Mouse (Mus musculus) kidney, embryonic 14.5 days (tissue): ENCODE data around the gene Rap1gds1. TPM values are rescaled to one million over a fixed set of nuclear protein-coding genes. Genes with fewer than 3 reads are reported as not detected.

Source experiments
- ATAC-seq: fragments of 200-750 bp; cut with Nextera tagmentation; 2 replicates; pipeline ENCODE4 v1.8.0; 2017; ENCODE audit warnings: moderate number of reproducible peaks, mild to moderate bottlenecking, moderate TSS enrichment, moderate library complexity; ENCODE audit not compliant: low FRiP score, low TSS enrichment
- H3K27ac ChIP-seq: fragments of 300-500 bp; sonication (generic); 2 replicates; pipeline ENCODE4 v1.5.1; 2014; ENCODE audit warnings: low read depth, mild to moderate bottlenecking, low read length, moderate library complexity, mixed read lengths
- H3K27me3 ChIP-seq: fragments of 300-500 bp; sonication (generic); 2 replicates; pipeline ENCODE4 v1.6.1; 2014; ENCODE audit warnings: mild to moderate bottlenecking, low read length; ENCODE audit not compliant: control insufficient read depth, insufficient read depth
- H3K36me3 ChIP-seq: fragments of 300-500 bp; sonication (generic); 2 replicates; pipeline ENCODE4 v1.6.1; 2014; ENCODE audit warnings: low read length, mixed read lengths; ENCODE audit not compliant: control insufficient read depth, insufficient read depth
- H3K4me1 ChIP-seq: fragments of 300-500 bp; sonication (generic); 2 replicates; pipeline ENCODE4 v1.6.1; 2014; ENCODE audit warnings: low read length, mixed read lengths; ENCODE audit not compliant: control insufficient read depth, insufficient read depth
- H3K4me2 ChIP-seq: fragments of 300-500 bp; sonication (generic); replicated peaks from 2 replicates; pipeline ENCODE4 v1.6.1; 2014; ENCODE audit warnings: low read depth, mild to moderate bottlenecking, low read length
- H3K4me3 ChIP-seq: fragments of 300-500 bp; sonication (generic); 2 replicates; pipeline ENCODE4 v1.5.1; 2014; ENCODE audit warnings: mild to moderate bottlenecking, low read length
- H3K9ac ChIP-seq: fragments of 300-500 bp; sonication (generic); 2 replicates; pipeline ENCODE4 v1.6.1; 2014; ENCODE audit warnings: low read depth, mild to moderate bottlenecking, low read length, moderate library complexity
- H3K9me3 ChIP-seq: fragments of 300-500 bp; sonication (generic); 2 replicates; pipeline ENCODE4 v1.6.1; 2016; ENCODE audit warnings: low read length; ENCODE audit not compliant: control insufficient read depth
- WGBS: fragments of 180-500 bp; shearing (Covaris S2); extraction: QIAGEN DNeasy Blood & Tissue Kit; methylation state at CpG from one replicate; pipeline ENCODE4 v1.1.7; 2014; 5-methylcytosine and 5-hydroxymethylcytosine counted together
- polyA plus RNA-seq: library from polyadenylated mRNA; unstranded; fragments of >200 nt; fragmentation: Nextera tagmentation; extraction: Ambion mirVana; gene quantifications from 2 replicates; pipeline ENCODE4 v1.2.1, GENCODE M21; 2014

The Rap1gds1 gene
- polyA plus RNA-seq, 1 experiment from 2014 or later = 62.3 TPM

GRCm38 (mm10) chr3:138945516-138945915, 129.5 kb downstream of the Rap1gds1 start:
- WGBS = 95% methylated on average over 3 of the region's 3 CpGs
- no peaks in the 10 kb centered on the region for H3K27me3 ChIP-seq
- H3K4me1 ChIP-seq = no peaks in the 10 kb centered on the region
- no peak for ATAC-seq
- H3K4me3 ChIP-seq = no peak overlapping the region
- no peak overlapping the region for H3K9ac ChIP-seq
- peaks cover 22% of the 10 kb centered on the region for H3K36me3 ChIP-seq
- H3K4me2 ChIP-seq = no peak overlapping the region
- no peaks in the 10 kb centered on the region for H3K9me3 ChIP-seq
- H3K27ac ChIP-seq = no peak overlapping the region

- 77% methylated on average over 9 of the region's 9 CpGs for WGBS
- H3K27me3 ChIP-seq = no peaks in the 10 kb centered on the region
- H3K36me3 ChIP-seq = peaks cover 44% of the 10 kb centered on the region
Measured at GRCm38 (mm10) chr3:138941604-138942003, 133.4 kb downstream of the Rap1gds1 start.

GRCm38 (mm10) chr3:138937241-138937640, 137.8 kb downstream of the Rap1gds1 start:
- 95% methylated on average over 10 of the region's 10 CpGs for WGBS
- Histone ChIP-seq H3K36me3 (peaks cover 33% of the 10 kb centered on the region; the same call in 1 of the 2 replicates), H3K9me3 (no peaks in the 10 kb centered on the region)

More at GRCm38 (mm10) chr3:138941604-138942003, 133.4 kb downstream of the Rap1gds1 start:
- Histone ChIP-seq H3K4me1 (no peaks in the 10 kb centered on the region), H3K4me2 (no peak overlapping the region), H3K4me3 (no peak overlapping the region), H3K9ac (no peak overlapping the region), H3K27ac (no peak overlapping the region), H3K9me3 (no peaks in the 10 kb centered on the region)
- no peak for ATAC-seq

GRCm38 (mm10) chr3:138936780-138937179, 138.2 kb downstream of the Rap1gds1 start:
- WGBS = 92% methylated on average over 8 of the region's 8 CpGs
- H3K9me3 ChIP-seq = no peaks in the 10 kb centered on the region
- H3K36me3 ChIP-seq = peaks cover 33% of the 10 kb centered on the region; the same call in 1 of the 2 replicates
- no peak for ATAC-seq
- no peak overlapping the region for H3K4me3 ChIP-seq
- no peak overlapping the region for H3K27ac ChIP-seq
- no peak overlapping the region for H3K4me2 ChIP-seq
- H3K9ac ChIP-seq = no peak overlapping the region
- H3K27me3 ChIP-seq = no peaks in the 10 kb centered on the region
- H3K4me1 ChIP-seq = no peaks in the 10 kb centered on the region

More at GRCm38 (mm10) chr3:138937241-138937640, 137.8 kb downstream of the Rap1gds1 start:
- Histone ChIP-seq H3K27ac (no peak overlapping the region), H3K4me1 (no peaks in the 10 kb centered on the region), H3K4me2 (no peak overlapping the region), H3K9ac (no peak overlapping the region), H3K27me3 (no peaks in the 10 kb centered on the region), H3K4me3 (no peak overlapping the region)
- ATAC-seq = no peak

GRCm38 (mm10) chr3:138927437-138927836, 147.6 kb downstream of the Rap1gds1 start:
- no peaks in the 10 kb centered on the region for H3K4me1 ChIP-seq
- no peak for ATAC-seq
- no peaks in the 10 kb centered on the region for H3K27me3 ChIP-seq
- no peak overlapping the region for H3K4me2 ChIP-seq
- WGBS = 98% methylated on average over 4 of the region's 4 CpGs
- no peaks in the 10 kb centered on the region for H3K9me3 ChIP-seq
- H3K9ac ChIP-seq = no peak overlapping the region
- no peak overlapping the region for H3K27ac ChIP-seq
- no peak overlapping the region for H3K4me3 ChIP-seq
- peaks cover 20% of the 10 kb centered on the region for H3K36me3 ChIP-seq

GRCm38 (mm10) chr3:138926161-138926560, 148.8 kb downstream of the Rap1gds1 start:
- WGBS = 91% methylated on average over 8 of the region's 8 CpGs
- no peak overlapping the region for H3K9ac ChIP-seq
- H3K27ac ChIP-seq = no peak overlapping the region
- H3K27me3 ChIP-seq = no peaks in the 10 kb centered on the region
- no peak overlapping the region for H3K4me2 ChIP-seq
- H3K4me3 ChIP-seq = no peak overlapping the region
- peaks cover 20% of the 10 kb centered on the region for H3K36me3 ChIP-seq
- no peak for ATAC-seq
- H3K4me1 ChIP-seq = no peaks in the 10 kb centered on the region
- H3K9me3 ChIP-seq = no peaks in the 10 kb centered on the region

GRCm38 (mm10) chr3:138918241-138918640, 156.8 kb downstream of the Rap1gds1 start:
- Histone ChIP-seq H3K9me3 (no peaks in the 10 kb centered on the region), H3K36me3 (no peaks in the 10 kb centered on the region), H3K4me3 (no peak overlapping the region), H3K4me2 (no peak overlapping the region), H3K27ac (no peak overlapping the region), H3K27me3 (no peaks in the 10 kb centered on the region), H3K9ac (no peak overlapping the region), H3K4me1 (no peaks in the 10 kb centered on the region)
- no peak for ATAC-seq
- WGBS = 91% methylated on average over 4 of the region's 4 CpGs

GRCm38 (mm10) chr3:138917016-138917415, 158.0 kb downstream of the Rap1gds1 start:
- no peak for ATAC-seq
- Histone ChIP-seq H3K4me3 (no peak overlapping the region), H3K4me1 (no peaks in the 10 kb centered on the region), H3K27ac (no peak overlapping the region), H3K9me3 (no peaks in the 10 kb centered on the region), H3K36me3 (no peaks in the 10 kb centered on the region), H3K9ac (no peak overlapping the region), H3K27me3 (no peaks in the 10 kb centered on the region), H3K4me2 (no peak overlapping the region)
- WGBS = 81% methylated on average over 4 of the region's 4 CpGs

GRCm38 (mm10) chr3:138916591-138916990, 158.4 kb downstream of the Rap1gds1 start:
- WGBS = 92% methylated on average over 4 of the region's 4 CpGs
- H3K9me3 ChIP-seq = no peaks in the 10 kb centered on the region
- H3K27ac ChIP-seq = no peak overlapping the region
- H3K27me3 ChIP-seq = no peaks in the 10 kb centered on the region
- H3K9ac ChIP-seq = no peak overlapping the region
- H3K36me3 ChIP-seq = no peaks in the 10 kb centered on the region
- no peak overlapping the region for H3K4me3 ChIP-seq
- no peak overlapping the region for H3K4me2 ChIP-seq
- ATAC-seq = no peak
- no peaks in the 10 kb centered on the region for H3K4me1 ChIP-seq
